Mouse (Mus musculus) cerebral cortex, adult 2 months (tissue): Measurements from ENCODE around the gene Chd1l.

Experiments
- WGBS: fragments of 180-500 bp; shearing (Covaris S2); methylation state at CpG from one replicate; pipeline ENCODE4 v1.1.7; 2018; 5-methylcytosine and 5-hydroxymethylcytosine counted together

Chd1l gene

GRCm38 (mm10) chr3:97617899-97618298 is 7.9 kb upstream of the Chd1l start:
- 81% methylated on average over 8 of the region's 8 CpGs for WGBS

- WGBS: 91% methylated on average over 19 of the region's 19 CpGs
These were observed 7.3 kb upstream of the Chd1l start for GRCm38 (mm10) chr3:97617091-97617825.

- WGBS: 86% methylated on average over 4 of the region's 4 CpGs
These were observed 5.9 kb upstream of the Chd1l start for GRCm38 (mm10) chr3:97615933-97616332.

- 44% methylated on average over 1 of the region's 1 CpGs for WGBS
These were observed 5.2 kb upstream of the Chd1l start for GRCm38 (mm10) chr3:97615154-97615553.

GRCm38 (mm10) chr3:97611021-97611420 is 1.0 kb upstream of the Chd1l start:
- WGBS: 90% methylated on average over 6 of the region's 6 CpGs

- 3% methylated on average over 20 of the region's 20 CpGs for WGBS
These were observed 680 bp downstream of the Chd1l start for GRCm38 (mm10) chr3:97609201-97609844.

- 97% methylated on average over 3 of the region's 3 CpGs for WGBS
These were observed 9.8 kb downstream of the Chd1l start for GRCm38 (mm10) chr3:97600050-97600832.

- 85% methylated on average over 8 of the region's 8 CpGs for WGBS
These were observed 13.2 kb downstream of the Chd1l start for GRCm38 (mm10) chr3:97596796-97597195.

- WGBS: 91% methylated on average over 6 of the region's 6 CpGs
These were observed 14.9 kb downstream of the Chd1l start for GRCm38 (mm10) chr3:97595066-97595465.

GRCm38 (mm10) chr3:97594140-97594539 is 15.9 kb downstream of the Chd1l start:
- 84% methylated on average over 13 of the region's 13 CpGs for WGBS

GRCm38 (mm10) chr3:97593089-97593488 is 16.9 kb downstream of the Chd1l start:
- 96% methylated on average over 5 of the region's 5 CpGs for WGBS

GRCm38 (mm10) chr3:97590699-97591098 is 19.3 kb downstream of the Chd1l start:
- WGBS: 73% methylated on average over 8 of the region's 8 CpGs

GRCm38 (mm10) chr3:97587656-97588055 is 22.3 kb downstream of the Chd1l start:
- 90% methylated on average over 9 of the region's 9 CpGs for WGBS

- WGBS: 67% methylated on average over 18 of the region's 18 CpGs
These were observed 24.4 kb downstream of the Chd1l start for GRCm38 (mm10) chr3:97585383-97586160.

- WGBS: 94% methylated on average over 9 of the region's 9 CpGs
These were observed 36.2 kb downstream of the Chd1l start for GRCm38 (mm10) chr3:97573807-97574206.

- whole genome bisulfite sequencing: 45% methylated on average over 5 of the region's 5 CpGs
These were observed 45.4 kb downstream of the Chd1l start for GRCm38 (mm10) chr3:97564588-97564987.

GRCm38 (mm10) chr3:97558554-97558953 is 51.4 kb downstream of the Chd1l start:
- 82% methylated on average over 5 of the region's 5 CpGs for WGBS

GRCm38 (mm10) chr3:97546205-97546604 is 63.8 kb downstream of the Chd1l start:
- 51% methylated on average over 8 of the region's 8 CpGs for WGBS

GRCm38 (mm10) chr3:97540171-97540570 is 69.8 kb downstream of the Chd1l start:
- WGBS: 37% methylated on average over 1 of the region's 1 CpGs

- 41% methylated on average over 1 of the region's 1 CpGs for WGBS
These were observed 71.4 kb downstream of the Chd1l start for GRCm38 (mm10) chr3:97538634-97539033.

- 93% methylated on average over 2 of the region's 2 CpGs for WGBS
These were observed 73.0 kb downstream of the Chd1l start for GRCm38 (mm10) chr3:97537006-97537405.

- WGBS: 93% methylated on average over 5 of the region's 5 CpGs
These were observed 74.3 kb downstream of the Chd1l start for GRCm38 (mm10) chr3:97535660-97536059.
